Mouse (Mus musculus): ENCODE data around the gene Ndufb11. TPM values are rescaled to one million over a fixed set of nuclear protein-coding genes. Genes with fewer than 3 reads are reported as not detected.

Ndufb11 gene
- total RNA-seq (2017), result 61.7 to 101 TPM (median 97.4 TPM) in 3 replicates

- peak; percentile 97 for ATAC-seq (replicated peaks; ENCODE audit: insufficient number of reproducible peaks, low FRiP score, low TSS enrichment, poor library complexity, severe bottlenecking)
These were observed at the start of gene Ndufb11, which contains the start of gene Rbm10 for GRCm38 (mm10) chrX:20617176-20617902. Gene Ndufb11 (minus strand): TSS chrX:20617619. Gene Rbm10 (plus strand): TSS chrX:20617503.

- no peak for ATAC-seq (replicated peaks; ENCODE audit: insufficient number of reproducible peaks, low FRiP score, low TSS enrichment, poor library complexity, severe bottlenecking)
These were observed 46.0 kb upstream of the Ndufb11 start for GRCm38 (mm10) chrX:20663444-20663790.

- ATAC-seq (replicated peaks; ENCODE audit: insufficient number of reproducible peaks, low FRiP score, low TSS enrichment, poor library complexity, severe bottlenecking), result peak; percentile 89
These were observed 45.5 kb upstream of the Ndufb11 start for GRCm38 (mm10) chrX:20662716-20663443.

- ATAC-seq (replicated peaks; ENCODE audit: insufficient number of reproducible peaks, low FRiP score, low TSS enrichment, poor library complexity, severe bottlenecking), result no peak
These were observed 44.9 kb upstream of the Ndufb11 start for GRCm38 (mm10) chrX:20662317-20662715.

GRCm38 (mm10) chrX:20658891-20659406 lies 41.5 kb upstream of the Ndufb11 start:
- ATAC-seq (replicated peaks; ENCODE audit: insufficient number of reproducible peaks, low FRiP score, low TSS enrichment, poor library complexity, severe bottlenecking), result no peak

DNA sequence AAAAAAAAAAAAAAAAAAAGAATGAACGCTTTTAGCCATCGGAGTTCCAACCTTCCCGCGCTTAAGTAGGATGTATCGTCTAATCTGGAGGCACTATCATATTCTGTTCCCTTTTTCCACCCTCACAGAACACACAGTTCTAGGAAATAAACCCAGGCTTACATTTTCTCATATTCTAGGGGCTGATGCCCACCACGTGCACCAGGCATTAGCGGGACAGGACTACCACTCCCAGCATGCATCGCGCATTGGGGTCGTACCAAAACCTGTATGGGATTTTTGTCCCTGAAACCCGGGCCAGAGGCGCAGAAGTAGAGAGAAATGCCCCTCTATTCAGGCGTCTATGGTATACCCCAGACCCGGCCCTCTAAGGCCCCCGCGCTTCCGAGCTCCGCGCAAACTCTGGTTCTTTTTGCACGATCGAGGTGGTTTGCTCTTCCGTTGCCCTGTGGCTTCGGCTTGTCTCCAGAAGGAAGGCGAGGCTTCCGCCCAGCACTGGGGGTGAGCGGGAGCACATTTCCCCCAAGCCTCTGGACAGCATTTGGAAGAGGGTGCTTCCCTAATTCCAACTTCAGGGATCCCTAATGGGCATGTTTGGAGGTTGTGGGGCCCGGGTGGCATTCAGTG lies 40.7 kb upstream of the Ndufb11 start, which contains the start of gene Uba1:
Uba1 (plus strand) TSS at position 301 of the 627 bp plus-strand sequence.
- ATAC-seq (replicated peaks; ENCODE audit: insufficient number of reproducible peaks, low FRiP score, low TSS enrichment, poor library complexity, severe bottlenecking), result peak; percentile 83

GRCm38 (mm10) chrX:20657593-20657992 lies 40.2 kb upstream of the Ndufb11 start:
- ATAC-seq (replicated peaks; ENCODE audit: insufficient number of reproducible peaks, low FRiP score, low TSS enrichment, poor library complexity, severe bottlenecking), result no peak

DNA sequence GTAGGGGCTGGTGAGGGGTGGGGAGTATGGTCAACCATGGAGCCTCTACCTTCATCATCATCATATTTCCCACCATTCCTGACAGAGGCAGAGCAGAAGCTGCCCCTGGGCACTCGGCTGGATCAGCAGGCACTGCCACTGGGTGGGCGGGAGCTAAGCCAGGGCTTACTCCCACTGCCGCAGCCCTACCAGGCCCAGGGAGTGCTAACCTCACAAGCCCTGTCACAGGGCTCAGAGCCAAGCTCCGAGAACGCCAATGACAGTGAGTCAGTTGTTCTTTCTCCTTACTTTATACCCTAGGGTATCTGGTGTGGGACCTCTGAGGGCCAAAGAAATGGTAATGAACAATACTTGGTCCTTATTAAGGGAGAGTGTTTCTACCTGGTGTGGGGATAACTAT lies 27.4 kb upstream of the Ndufb11 start:
- no peak for ATAC-seq (replicated peaks; ENCODE audit: insufficient number of reproducible peaks, low FRiP score, low TSS enrichment, poor library complexity, severe bottlenecking)

GRCm38 (mm10) chrX:20638141-20638540 lies 20.7 kb upstream of the Ndufb11 start:
- ATAC-seq (replicated peaks; ENCODE audit: insufficient number of reproducible peaks, low FRiP score, low TSS enrichment, poor library complexity, severe bottlenecking), result no peak

- no peak for ATAC-seq (replicated peaks; ENCODE audit: insufficient number of reproducible peaks, low FRiP score, low TSS enrichment, poor library complexity, severe bottlenecking)
These were observed 532 bp upstream of the Ndufb11 start for GRCm38 (mm10) chrX:20617903-20618399.

GRCm38 (mm10) chrX:20616861-20617175 lies 601 bp downstream of the Ndufb11 start:
- ATAC-seq (replicated peaks; ENCODE audit: insufficient number of reproducible peaks, low FRiP score, low TSS enrichment, poor library complexity, severe bottlenecking), result 0 out of 2 replicates have a peak, but pooled peaks have one; percentile 5

DNA sequence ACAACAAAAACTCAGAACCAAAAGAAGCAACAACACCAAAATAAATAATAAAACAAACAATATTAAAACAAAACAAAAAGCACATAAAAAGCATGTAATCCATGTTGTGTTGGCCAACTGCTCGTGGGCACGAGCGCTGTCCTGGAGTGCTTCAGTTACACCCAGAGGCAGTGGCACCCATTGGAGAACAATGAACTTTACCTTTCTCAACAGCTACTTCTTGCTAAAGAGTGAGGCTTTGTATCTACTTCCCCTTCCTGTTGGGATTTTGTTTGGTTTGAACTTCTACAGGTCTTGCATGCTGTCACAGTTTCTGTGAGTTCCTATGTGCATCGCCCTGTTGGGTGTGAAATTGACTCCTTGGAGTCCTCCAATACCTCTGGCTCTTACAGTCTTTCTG lies 8.9 kb downstream of the Ndufb11 start:
- no peak for ATAC-seq (replicated peaks; ENCODE audit: insufficient number of reproducible peaks, low FRiP score, low TSS enrichment, poor library complexity, severe bottlenecking)

GRCm38 (mm10) chrX:20587968-20588367 lies 29.5 kb downstream of the Ndufb11 start:
- ATAC-seq (replicated peaks; ENCODE audit: insufficient number of reproducible peaks, low FRiP score, low TSS enrichment, poor library complexity, severe bottlenecking), result no peak

- ATAC-seq (replicated peaks; ENCODE audit: insufficient number of reproducible peaks, low FRiP score, low TSS enrichment, poor library complexity, severe bottlenecking), result no peak
These were observed 43.5 kb downstream of the Ndufb11 start for GRCm38 (mm10) chrX:20573927-20574326.

GRCm38 (mm10) chrX:20572683-20573082 lies 44.7 kb downstream of the Ndufb11 start:
- no peak for ATAC-seq (replicated peaks; ENCODE audit: insufficient number of reproducible peaks, low FRiP score, low TSS enrichment, poor library complexity, severe bottlenecking)

DNA sequence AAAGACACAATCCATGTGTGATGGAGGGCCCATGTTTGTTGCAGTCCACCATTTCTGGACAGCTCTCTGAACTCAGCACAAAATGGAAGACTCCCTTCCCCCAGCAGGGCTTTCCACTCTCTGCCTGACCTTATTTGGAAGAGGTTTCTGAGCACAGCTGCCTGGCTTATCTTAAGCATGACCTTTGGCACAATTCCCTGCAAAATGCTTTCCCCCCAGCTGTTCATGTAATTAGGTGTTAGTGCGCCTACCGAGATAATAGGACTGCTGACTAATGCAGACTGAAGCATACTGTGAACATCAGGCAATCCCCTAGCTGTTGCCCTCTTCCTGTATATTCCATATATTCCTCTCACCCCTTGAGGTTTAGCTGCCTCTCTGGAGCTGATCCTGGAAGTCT lies 46.4 kb downstream of the Ndufb11 start:
- no peak for ATAC-seq (replicated peaks; ENCODE audit: insufficient number of reproducible peaks, low FRiP score, low TSS enrichment, poor library complexity, severe bottlenecking)

Data from monocyte, adult 5-6 weeks (primary cell).